Mouse (Mus musculus) ES-Bruce4 (cell line): ENCODE measurements around the gene Mr1.

Experiments
- CTCF ChIP-seq: IDR thresholded peaks from one replicate; pipeline ENCODE4 v1.8.1; 2011; ENCODE audit warnings: low read depth, low read length
- POLR2A ChIP-seq: IDR thresholded peaks from one replicate; pipeline ENCODE4 v1.8.1; 2011; ENCODE audit warnings: low read length; ENCODE audit not compliant: insufficient read depth

DNA sequence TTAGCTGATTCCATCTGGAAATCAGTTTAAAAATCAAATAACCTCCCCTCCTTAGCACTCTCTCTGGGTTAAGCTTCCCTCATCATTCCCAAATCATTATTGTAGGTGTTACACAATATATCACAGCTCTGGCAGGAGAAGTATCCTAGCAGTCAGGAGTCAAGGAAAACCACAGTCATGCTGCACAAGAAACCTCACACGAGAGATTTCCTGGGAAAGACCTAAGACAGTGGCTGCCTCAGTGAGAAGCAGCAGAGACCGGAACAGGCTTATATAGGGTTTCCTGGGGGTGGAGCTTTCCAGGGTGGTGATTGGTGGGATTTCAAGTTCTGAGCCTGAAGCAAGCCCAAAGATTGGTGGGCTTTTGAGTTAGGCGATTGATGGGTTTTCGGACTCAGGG, 58.6 kb downstream of the Mr1 start:
- TF ChIP-seq CTCF (no peak), POLR2A (no peak)
